Mouse (Mus musculus) lung, postnatal 0 days (tissue): ENCODE results near the gene Cacna2d4.

ENCODE experiments used
- CTCF ChIP-seq: IDR thresholded peaks from 2 replicates; pipeline ENCODE4 v1.5.1; 2016; ENCODE audit warnings: antibody characterized with exemption, mild to moderate bottlenecking
- EP300 ChIP-seq: IDR thresholded peaks from 2 replicates; pipeline ENCODE4 v1.6.1; 2016; ENCODE audit warnings: antibody characterized with exemption, mild to moderate bottlenecking, control low read depth

GRCm38 (mm10) chr6:119367382-119367781, 131.1 kb downstream of the Cacna2d4 start:
- TF ChIP-seq CTCF, result no peak
- TF ChIP-seq EP300, result no peak
